Mouse (Mus musculus) MEL (cell line): ENCODE measurements around the gene Rspo4.

Source experiments
- BHLHE40 ChIP-seq: IDR thresholded peaks from 2 replicates; pipeline ENCODE4 v1.6.1; 2012; ENCODE audit warnings: low read depth, mild to moderate bottlenecking, inconsistent platforms, low read length, improper control_type of control experiment, borderline replicate concordance
- CTCF ChIP-seq, 3 experiments: IDR thresholded peaks in 2 of 3; conservative IDR thresholded peaks in 1 of 3; 2 replicates each; pipeline ENCODE4 v1.5.1; 2011 to 2012; ENCODE audit warnings: low read length in 3 of 3, low read depth in 2 of 3, mild to moderate bottlenecking in 2 of 3, improper control_type of control experiment in 1 of 3, inconsistent platforms in 1 of 3, mixed read lengths in 1 of 3, moderate library complexity in 1 of 3; ENCODE audit not compliant: control insufficient read depth in 1 of 3, insufficient read depth in 1 of 3, poor library complexity in 1 of 3, severe bottlenecking in 1 of 3
- EP300 ChIP-seq, 2 experiments: IDR thresholded peaks; 2 replicates each; pipeline ENCODE4 v1.6.1; 2011; ENCODE audit warnings: improper control_type of control experiment in 2 of 2, low read length in 2 of 2, low read depth in 1 of 2, mild to moderate bottlenecking in 1 of 2
- GATA1 ChIP-seq: IDR thresholded peaks from 2 replicates; pipeline ENCODE4 v1.6.1; 2011; ENCODE audit warnings: low read depth, low read length, improper control_type of control experiment
- HCFC1 ChIP-seq: IDR thresholded peaks from 2 replicates; pipeline ENCODE4 v1.6.1; 2012; ENCODE audit warnings: low read depth, mild to moderate bottlenecking, inconsistent platforms, low read length, improper control_type of control experiment, moderate library complexity
- MAFK ChIP-seq: IDR thresholded peaks from 2 replicates; pipeline ENCODE4 v1.6.1; 2011; ENCODE audit warnings: low read depth, mild to moderate bottlenecking, low read length, improper control_type of control experiment, borderline replicate concordance
- MAX ChIP-seq: IDR thresholded peaks from 2 replicates; pipeline ENCODE4 v1.6.1; 2011; ENCODE audit warnings: low read length, improper control_type of control experiment
- MXI1 ChIP-seq: IDR thresholded peaks from 2 replicates; pipeline ENCODE4 v1.6.1; 2011; ENCODE audit warnings: mild to moderate bottlenecking, low read depth, low read length, improper control_type of control experiment
- MYB ChIP-seq: IDR thresholded peaks from 2 replicates; pipeline ENCODE4 v1.6.1; 2011; ENCODE audit warnings: mild to moderate bottlenecking, low read depth, low read length, improper control_type of control experiment
- POLR2A ChIP-seq, 2 experiments: IDR thresholded peaks; 2 replicates each; pipeline ENCODE4 v1.6.1; 2011 to 2012; ENCODE audit warnings: low read length in 2 of 2, mild to moderate bottlenecking in 2 of 2, control low read depth in 1 of 2, improper control_type of control experiment in 1 of 2, low read depth in 1 of 2, moderate library complexity in 1 of 2; ENCODE audit not compliant: control insufficient read depth in 1 of 2, insufficient read depth in 1 of 2, poor library complexity in 1 of 2
- TCF12 ChIP-seq: IDR thresholded peaks from 2 replicates; pipeline ENCODE4 v1.6.1; 2014; ENCODE audit warnings: low read depth, mild to moderate bottlenecking, inconsistent platforms, low read length, improper control_type of control experiment, moderate library complexity
- UBTF ChIP-seq: IDR thresholded peaks from 2 replicates; pipeline ENCODE4 v1.6.1; 2012; ENCODE audit warnings: low read depth, mild to moderate bottlenecking, inconsistent platforms, low read length, improper control_type of control experiment, moderate library complexity, borderline replicate concordance; ENCODE audit not compliant: insufficient read depth
- USF1 ChIP-seq: IDR thresholded peaks from 2 replicates; pipeline ENCODE4 v1.6.1; 2014; ENCODE audit warnings: low read depth, mild to moderate bottlenecking, inconsistent platforms, low read length, improper control_type of control experiment, moderate library complexity
- USF2 ChIP-seq, 2 experiments: IDR thresholded peaks; 2 replicates each; pipeline ENCODE4 v1.6.1; 2011 to 2012; ENCODE audit warnings: improper control_type of control experiment in 2 of 2, low read length in 2 of 2, borderline replicate concordance in 1 of 2, inconsistent platforms in 1 of 2, low read depth in 1 of 2, mild to moderate bottlenecking in 1 of 2; ENCODE audit not compliant: insufficient read depth in 1 of 2

GRCm38 (mm10) chr2:151864941-151865340 lies 22.2 kb downstream of the Rspo4 start:
- TF ChIP-seq USF1 (no peak), UBTF (no peak), CTCF (IDR thresholded peaks at IDR 0.05 in 2 of 3, conservative IDR thresholded peaks at IDR 0.05 in 1 of 3; ENCODE audit: control insufficient read depth in 1 of 3, insufficient read depth in 1 of 3, low read depth in 2 of 3, low read length in 3 of 3, poor library complexity in 1 of 3, severe bottlenecking in 1 of 3) (no peak), MAX (no peak), POLR2A (IDR thresholded peaks at IDR 0.05; ENCODE audit: control insufficient read depth in 1 of 2, insufficient read depth in 1 of 2, low read depth in 1 of 2, low read length in 2 of 2, poor library complexity in 1 of 2) (no peak), TCF12 (no peak), HCFC1 (no peak), MAFK (no peak), USF2 (IDR thresholded peaks at IDR 0.05; ENCODE audit: borderline replicate concordance in 1 of 2, insufficient read depth in 1 of 2, low read depth in 1 of 2, low read length in 2 of 2) (no peak), GATA1 (no peak), EP300 (IDR thresholded peaks at IDR 0.05; ENCODE audit: low read depth in 1 of 2, low read length in 2 of 2) (no peak), MXI1 (no peak), BHLHE40 (no peak), MYB (no peak)
